Mouse (Mus musculus): ENCODE data around the gene Prickle2. TPM values are rescaled to one million over a fixed set of nuclear protein-coding genes. Genes with fewer than 3 reads are reported as not detected.

The Prickle2 gene
- polyA plus RNA-seq (2015; fragmentation: Illumina TruSeq; extraction: RNeasy Lipid Tissue Mini Kit (QIAGEN cat#74804); ENCODE audit: insufficient read depth, low replicate concordance): 3.4 TPM

DNA sequence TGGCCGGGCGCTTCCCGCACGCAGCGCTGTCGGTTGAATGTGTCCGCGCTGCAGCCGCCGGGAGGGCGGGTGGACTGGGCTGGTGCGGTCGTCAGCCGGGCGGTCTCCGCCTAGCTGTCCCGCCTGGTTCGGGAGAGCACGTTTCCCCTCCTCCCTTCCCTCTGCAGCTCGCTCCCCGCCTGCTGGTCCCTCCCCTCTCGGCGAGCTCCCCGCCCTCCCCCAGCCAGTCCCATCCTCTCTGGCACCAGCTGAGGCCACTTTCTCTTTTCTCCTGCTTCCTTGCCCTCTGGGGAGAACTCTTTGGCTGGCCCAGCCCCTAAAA lies at the start of gene Prickle2:
Prickle2 (minus strand) TSS at position 11 of the 322 bp plus-strand sequence.

Other genes starting within 250 kb of the Prickle2 start
- gene A730049H05Rik, start 110.3 kb upstream of the Prickle2 start, polyA plus RNA-seq (2015; fragmentation: Illumina TruSeq; extraction: RNeasy Lipid Tissue Mini Kit (QIAGEN cat#74804); ENCODE audit: insufficient read depth, low replicate concordance): 0.55 TPM
- gene Gm15737, start 163.2 kb upstream of the Prickle2 start, polyA plus RNA-seq (2015; fragmentation: Illumina TruSeq; extraction: RNeasy Lipid Tissue Mini Kit (QIAGEN cat#74804); ENCODE audit: insufficient read depth, low replicate concordance): not detected
- 3.2 TPM for gene Adamts9, start 237.3 kb upstream of the Prickle2 start, polyA plus RNA-seq (2015; fragmentation: Illumina TruSeq; extraction: RNeasy Lipid Tissue Mini Kit (QIAGEN cat#74804); ENCODE audit: insufficient read depth, low replicate concordance)

Measured in spleen, adult 10 weeks (tissue).